Mouse (Mus musculus) CH12.LX (cell line): ENCODE measurements around the gene Cpeb3.

Experiments
- BHLHE40 ChIP-seq: IDR thresholded peaks from 2 replicates; pipeline ENCODE4 v1.6.1; 2011; ENCODE audit warnings: mild to moderate bottlenecking, low read depth, low read length, improper control_type of control experiment
- CHD2 ChIP-seq: IDR thresholded peaks from 2 replicates; pipeline ENCODE4 v1.6.1; 2011; ENCODE audit warnings: low read length, improper control_type of control experiment
- CTCF ChIP-seq, 2 experiments: IDR thresholded peaks in 1 of 2; conservative IDR thresholded peaks in 1 of 2; 2 replicates each; pipeline ENCODE4 v1.5.1; 2011 to 2012; ENCODE audit warnings: low read depth in 2 of 2, low read length in 2 of 2, improper control_type of control experiment in 1 of 2, inconsistent platforms in 1 of 2, mild to moderate bottlenecking in 1 of 2, moderate library complexity in 1 of 2
- EP300 ChIP-seq: IDR thresholded peaks from 2 replicates; pipeline ENCODE4 v1.6.1; 2011; ENCODE audit warnings: low read length, improper control_type of control experiment
- HCFC1 ChIP-seq: IDR thresholded peaks from 2 replicates; pipeline ENCODE4 v1.6.1; 2012; ENCODE audit warnings: low read depth, mild to moderate bottlenecking, inconsistent platforms, low read length, improper control_type of control experiment
- JUND ChIP-seq: conservative IDR thresholded peaks from 2 replicates; pipeline ENCODE4 v1.6.1; 2011; ENCODE audit warnings: low read depth, low read length, improper control_type of control experiment
- MAFK ChIP-seq: IDR thresholded peaks from 2 replicates; pipeline ENCODE4 v1.6.1; 2011; ENCODE audit warnings: low read length, improper control_type of control experiment; ENCODE audit not compliant: insufficient replicate concordance
- MAX ChIP-seq: IDR thresholded peaks from 2 replicates; pipeline ENCODE4 v1.6.1; 2011; ENCODE audit warnings: low read length, improper control_type of control experiment
- POLR2A ChIP-seq: IDR thresholded peaks from 2 replicates; pipeline ENCODE4 v1.6.1; 2011; ENCODE audit warnings: low read depth, mild to moderate bottlenecking, improper control_type of control experiment, low read length
- POLR2AphosphoS2 ChIP-seq: IDR thresholded peaks from 2 replicates; pipeline ENCODE4 v1.6.1; 2011; ENCODE audit warnings: low read depth, low read length, improper control_type of control experiment
- TBP ChIP-seq: conservative IDR thresholded peaks from 2 replicates; pipeline ENCODE4 v1.6.1; 2011; ENCODE audit warnings: low read depth, low read length, improper control_type of control experiment
- USF1 ChIP-seq: IDR thresholded peaks from 2 replicates; pipeline ENCODE4 v1.6.1; 2014; ENCODE audit warnings: low read depth, mild to moderate bottlenecking, inconsistent platforms, low read length, improper control_type of control experiment
- USF2 ChIP-seq: conservative IDR thresholded peaks from 2 replicates; pipeline ENCODE4 v1.6.1; 2011; ENCODE audit warnings: low read depth, low read length, improper control_type of control experiment
- ZNF384 ChIP-seq: IDR thresholded peaks from 2 replicates; pipeline ENCODE4 v1.6.1; 2012; ENCODE audit warnings: low read depth, low read length, improper control_type of control experiment, inconsistent platforms

DNA sequence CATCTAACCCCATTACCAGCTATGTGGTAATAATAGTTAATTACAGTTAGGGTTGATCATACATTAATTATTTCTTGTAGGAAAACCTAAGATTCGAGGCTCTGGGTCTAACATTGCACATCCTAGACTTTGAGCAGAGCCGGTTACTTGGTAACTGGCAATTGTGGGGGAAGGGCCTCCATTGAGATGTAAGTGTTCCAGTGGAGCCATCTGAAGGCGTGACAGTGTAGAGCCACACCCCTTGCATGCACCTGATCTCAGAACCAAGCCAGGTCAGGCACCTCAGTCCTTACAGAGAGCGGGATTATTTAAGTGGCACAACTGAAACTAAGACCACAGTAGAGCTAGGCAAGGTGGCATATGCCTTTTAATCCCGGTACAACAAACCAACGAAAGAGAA, 194.9 kb downstream of the Cpeb3 start:
- no peak for TF ChIP-seq POLR2AphosphoS2
- TF ChIP-seq MAX, result no peak
- TF ChIP-seq POLR2A, result no peak
- no peak for TF ChIP-seq CTCF (conservative IDR thresholded peaks at IDR 0.05 in 1 of 2, IDR thresholded peaks at IDR 0.05 in 1 of 2; ENCODE audit: low read depth in 2 of 2, low read length in 2 of 2)
- no peak for TF ChIP-seq JUND
- no peak for TF ChIP-seq ZNF384
- no peak for TF ChIP-seq EP300
- no peak for TF ChIP-seq TBP
- TF ChIP-seq BHLHE40, result no peak
- no peak for TF ChIP-seq USF1
- TF ChIP-seq HCFC1, result no peak
- TF ChIP-seq USF2, result no peak
- TF ChIP-seq CHD2, result no peak
- no peak for TF ChIP-seq MAFK
